Mouse (Mus musculus): ENCODE measurements around the gene Sh3d19.

DNA sequence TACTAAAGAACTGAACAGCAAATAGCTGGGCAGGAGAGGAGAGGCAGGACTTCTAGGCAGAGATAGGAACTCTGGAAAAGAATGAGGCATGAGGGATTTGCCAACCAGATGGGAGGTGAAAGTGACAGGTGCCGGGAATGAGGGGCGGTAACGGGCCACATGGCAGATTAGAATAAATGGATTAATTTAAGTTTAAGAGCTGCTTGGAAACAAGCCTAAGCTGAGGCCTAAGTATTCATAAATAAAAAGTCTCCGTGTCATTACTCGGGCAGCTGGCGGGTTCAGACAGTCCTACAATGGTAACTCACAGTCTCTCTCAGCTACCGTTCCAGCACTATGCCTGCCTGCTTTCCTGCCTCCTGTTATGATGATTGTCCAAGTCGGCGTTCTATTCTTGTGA, 15.6 kb upstream of the Sh3d19 start:
- TF ChIP-seq MYOG (IDR thresholded peaks at IDR 0.05; ENCODE audit: control insufficient read depth, extremely low read depth, insufficient read length) (no peak), CEBPB (IDR thresholded peaks at IDR 0.05; ENCODE audit: low read depth) (no peak), CTCF (IDR thresholded peaks at IDR 0.05; ENCODE audit: control insufficient read depth, insufficient read depth, insufficient read length) (no peak), MAX (IDR thresholded peaks at IDR 0.05) (no peak), USF1 (IDR thresholded peaks at IDR 0.05; ENCODE audit: low read depth) (no peak)

Data from C2C12 (cell line).